Mouse (Mus musculus) heart, postnatal 0 days (tissue): ENCODE results near the gene Stac2. TPM values are rescaled to one million over a fixed set of nuclear protein-coding genes. Genes with fewer than 3 reads are reported as not detected.

Experiments
- ATAC-seq: fragments of 200-750 bp; cut with Nextera tagmentation; 2 replicates; pipeline ENCODE4 v1.8.0; 2017; ENCODE audit warnings: low read depth, moderate number of reproducible peaks, moderate library complexity; ENCODE audit not compliant: insufficient read depth
- DNase-seq: peaks from one replicate; pipeline ENCODE4 v3.0.0-alpha.2; 2016; ENCODE audit warnings: low spot score
- H3K27ac ChIP-seq: fragments of 300-500 bp; sonication (generic); 2 replicates; pipeline ENCODE4 v1.5.1; 2014; ENCODE audit warnings: low read depth, mild to moderate bottlenecking
- H3K27me3 ChIP-seq: fragments of 300-500 bp; sonication (generic); 2 replicates; pipeline ENCODE4 v1.6.1; 2014; ENCODE audit warnings: low read length, mixed read lengths; ENCODE audit not compliant: control insufficient read depth, insufficient read depth
- H3K36me3 ChIP-seq: fragments of 300-500 bp; sonication (generic); replicated peaks from 2 replicates; pipeline ENCODE4 v1.6.1; 2014; ENCODE audit warnings: low read length, mixed read lengths; ENCODE audit not compliant: control insufficient read depth, insufficient read depth
- H3K4me1 ChIP-seq: fragments of 300-500 bp; sonication (generic); 2 replicates; pipeline ENCODE4 v1.6.1; 2014; ENCODE audit warnings: antibody characterized with exemption; ENCODE audit not compliant: control insufficient read depth, insufficient read depth
- H3K4me2 ChIP-seq: fragments of 300-500 bp; sonication (generic); 2 replicates; pipeline ENCODE4 v1.6.1; 2014; ENCODE audit warnings: low read depth, mild to moderate bottlenecking, low read length, moderate library complexity
- H3K4me3 ChIP-seq: fragments of 300-500 bp; sonication (generic); 2 replicates; pipeline ENCODE4 v1.5.1; 2014; ENCODE audit warnings: low read depth, low read length
- H3K9ac ChIP-seq: fragments of 300-500 bp; sonication (generic); replicated peaks from 2 replicates; pipeline ENCODE4 v1.6.1; 2014; ENCODE audit warnings: low read depth, low read length, mixed read lengths
- H3K9me3 ChIP-seq: fragments of 300-500 bp; sonication (generic); replicated peaks from 2 replicates; pipeline ENCODE4 v1.6.1; 2016; ENCODE audit warnings: low read length; ENCODE audit not compliant: control insufficient read depth
- CTCF ChIP-seq: IDR thresholded peaks from 2 replicates; pipeline ENCODE4 v1.5.1; 2016; ENCODE audit warnings: antibody characterized with exemption, control low read depth, low read depth
- EP300 ChIP-seq: IDR thresholded peaks from 2 replicates; pipeline ENCODE4 v1.6.1; 2016; ENCODE audit warnings: antibody characterized with exemption, low read depth
- WGBS: fragments of 180-500 bp; shearing (Covaris S2); extraction: QIAGEN DNeasy Blood & Tissue Kit; methylation state at CpG from one replicate; pipeline ENCODE4 v1.1.7; 2014; 5-methylcytosine and 5-hydroxymethylcytosine counted together
- polyA plus RNA-seq: library from polyadenylated mRNA; unstranded; fragments of >200 nt; fragmentation: Nextera tagmentation; extraction: Ambion mirVana; gene quantifications from 2 replicates; pipeline ENCODE4 v1.2.1, GENCODE M21; 2015
- total RNA-seq: library from RNA; depleted of rRNA; stranded (reverse); fragments of >200 nt; gene quantifications from 2 replicates; pipeline ENCODE4 v1.2.3, GENCODE M21; 2014; ENCODE audit warnings: low replicate concordance

The Stac2 gene
- total and polyA plus RNA-seq, 2 experiments from 2014 or later = 0.04 TPM; not detected in 1

DNA sequence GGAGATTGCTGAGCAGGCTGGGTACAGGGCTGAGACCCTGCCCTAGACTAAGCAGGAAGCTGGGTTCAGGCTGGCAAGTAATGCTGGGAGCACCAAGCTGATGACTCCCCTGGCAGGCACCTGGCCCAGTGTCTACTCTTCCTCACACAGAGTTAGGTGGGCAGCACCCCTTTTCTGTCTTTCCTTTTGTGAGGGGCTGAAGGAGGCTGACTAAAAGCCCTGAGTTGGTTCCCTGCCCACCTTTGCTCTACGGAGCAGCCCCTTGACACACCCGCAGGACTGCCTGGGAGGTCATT lies 2.8 kb downstream of the Stac2 start:
- Histone ChIP-seq H3K4me3 (no peak overlapping the region), H3K9ac (no peak overlapping the region), H3K4me2 (no peak overlapping the region), H3K27me3 (peaks cover 28% of the 10 kb centered on the region), H3K27ac (no peak overlapping the region), H3K36me3 (no peaks in the 10 kb centered on the region), H3K4me1 (peaks cover 17% of the 10 kb centered on the region), H3K9me3 (no peaks in the 10 kb centered on the region)
- 29% methylated on average over 2 of the region's 2 CpGs for WGBS
- TF ChIP-seq EP300 = no peak
- no peak for TF ChIP-seq CTCF
- no peak for DNase-seq
- ATAC-seq = no peak

DNA sequence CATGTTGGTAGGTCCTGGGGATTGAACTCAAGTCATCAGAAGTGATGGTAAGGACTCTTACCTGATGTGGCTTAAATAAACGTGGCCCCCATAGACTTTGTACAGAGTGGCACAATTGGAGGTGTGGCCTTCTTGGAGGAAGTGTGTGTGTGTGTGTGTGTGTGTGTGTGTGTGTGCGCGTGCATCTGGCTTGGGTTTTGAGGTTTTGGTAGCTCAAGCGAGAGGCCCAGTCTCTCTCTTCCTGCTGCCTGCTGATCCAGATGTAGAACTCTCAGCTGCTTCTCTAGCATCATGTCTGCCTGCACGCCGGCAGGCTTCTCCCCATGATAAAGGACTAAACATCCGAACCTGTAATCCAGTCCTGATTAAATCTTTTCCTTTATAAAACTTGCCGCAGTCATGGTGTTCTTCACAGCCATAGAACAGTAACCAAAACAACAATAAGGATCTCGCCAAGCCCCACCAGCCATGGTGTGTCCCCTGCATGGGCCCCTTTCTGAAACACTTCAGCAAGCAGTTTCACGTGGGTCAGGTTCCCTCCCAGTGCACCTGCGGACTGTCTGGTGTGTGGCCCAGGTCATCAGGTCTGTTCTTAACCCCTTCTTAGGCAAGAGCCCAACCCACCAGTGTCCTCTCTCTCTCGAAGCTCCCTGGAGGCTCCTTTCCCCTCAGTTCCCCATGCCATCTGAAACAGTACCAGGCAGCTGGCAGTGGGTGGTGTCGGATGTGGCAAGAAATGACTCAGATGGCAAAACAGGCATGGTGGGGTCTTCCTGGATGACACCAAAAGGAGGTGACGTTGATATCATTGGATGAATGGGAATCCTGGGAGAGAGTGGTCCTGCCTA lies 3.4 kb downstream of the Stac2 start:
- no peak overlapping the region for H3K27ac ChIP-seq
- peaks cover 17% of the 10 kb centered on the region for H3K4me1 ChIP-seq
- H3K9me3 ChIP-seq = no peaks in the 10 kb centered on the region
- ATAC-seq (no peak), DNase-seq (no peak)
- no peak overlapping the region for H3K9ac ChIP-seq
- no peak overlapping the region for H3K4me2 ChIP-seq
- H3K27me3 ChIP-seq = peaks cover 26% of the 10 kb centered on the region
- 70% methylated on average over 14 of the region's 14 CpGs for WGBS
- no peak overlapping the region for H3K4me3 ChIP-seq
- TF ChIP-seq EP300 (no peak), CTCF (no peak)
- no peaks in the 10 kb centered on the region for H3K36me3 ChIP-seq

DNA sequence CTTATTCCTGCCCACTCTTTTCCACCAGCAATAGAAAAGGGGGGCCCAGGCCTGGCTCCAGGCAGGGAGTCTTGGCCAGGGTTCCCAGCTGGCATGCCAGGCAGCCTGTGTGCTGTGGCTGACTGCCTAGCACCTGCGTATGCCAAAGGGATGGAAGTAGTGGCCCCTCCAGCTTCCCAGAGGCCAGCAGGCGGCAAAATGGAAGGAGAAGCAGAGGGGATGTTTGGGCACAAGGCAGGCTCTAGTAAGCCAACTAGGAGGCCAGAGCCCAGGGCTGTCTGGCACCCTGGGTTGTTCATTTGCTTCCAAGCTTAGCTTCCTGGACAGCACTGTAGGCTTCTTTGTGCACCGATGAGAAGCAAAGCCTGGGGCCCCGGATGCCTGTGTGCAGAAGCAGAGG lies 5.5 kb downstream of the Stac2 start:
- TF ChIP-seq CTCF (no peak), EP300 (no peak)
- WGBS = 83% methylated on average over 4 of the region's 4 CpGs
- H3K36me3 ChIP-seq = no peaks in the 10 kb centered on the region
- H3K4me1 ChIP-seq = peaks cover 14% of the 10 kb centered on the region
- H3K4me2 ChIP-seq = no peak overlapping the region
- H3K9ac ChIP-seq = no peak overlapping the region
- H3K9me3 ChIP-seq = no peaks in the 10 kb centered on the region
- no peak for DNase-seq
- no peak overlapping the region for H3K4me3 ChIP-seq
- no peak overlapping the region for H3K27ac ChIP-seq
- H3K27me3 ChIP-seq = peaks cover 18% of the 10 kb centered on the region
- no peak for ATAC-seq

DNA sequence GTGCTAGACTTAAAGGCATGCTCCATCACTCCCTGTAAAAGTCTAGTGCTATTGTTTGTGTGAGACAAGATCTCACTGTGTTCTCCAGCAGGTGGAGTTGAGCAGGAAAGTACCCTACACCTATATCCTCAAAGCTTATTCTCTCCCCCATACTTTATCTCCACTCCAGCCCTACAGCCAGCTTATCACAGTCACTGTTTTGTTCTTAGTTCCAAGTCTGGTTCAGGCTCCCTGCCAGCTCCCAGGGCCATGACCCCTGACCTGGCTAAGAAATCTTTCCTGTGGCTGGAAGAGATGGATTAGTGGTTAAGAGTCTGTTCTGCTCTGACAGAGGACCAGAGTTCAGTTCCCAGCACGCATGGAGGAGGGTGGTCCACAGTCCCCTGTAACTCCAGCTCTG lies 6.8 kb downstream of the Stac2 start:
- H3K9ac ChIP-seq = no peak overlapping the region
- H3K4me2 ChIP-seq = no peak overlapping the region
- ATAC-seq (no peak), DNase-seq (no peak)
- peaks cover 4% of the 10 kb centered on the region; the same call in 1 of the 2 replicates for H3K4me1 ChIP-seq
- H3K27ac ChIP-seq = no peak overlapping the region
- H3K4me3 ChIP-seq = no peak overlapping the region
- no peak; the same call in 1 of the 2 replicates for TF ChIP-seq CTCF
- no peak for TF ChIP-seq EP300
- 54% methylated on average over 1 of the region's 1 CpGs for WGBS
- H3K36me3 ChIP-seq = no peaks in the 10 kb centered on the region
- H3K9me3 ChIP-seq = no peaks in the 10 kb centered on the region
- peaks cover 5% of the 10 kb centered on the region for H3K27me3 ChIP-seq

DNA sequence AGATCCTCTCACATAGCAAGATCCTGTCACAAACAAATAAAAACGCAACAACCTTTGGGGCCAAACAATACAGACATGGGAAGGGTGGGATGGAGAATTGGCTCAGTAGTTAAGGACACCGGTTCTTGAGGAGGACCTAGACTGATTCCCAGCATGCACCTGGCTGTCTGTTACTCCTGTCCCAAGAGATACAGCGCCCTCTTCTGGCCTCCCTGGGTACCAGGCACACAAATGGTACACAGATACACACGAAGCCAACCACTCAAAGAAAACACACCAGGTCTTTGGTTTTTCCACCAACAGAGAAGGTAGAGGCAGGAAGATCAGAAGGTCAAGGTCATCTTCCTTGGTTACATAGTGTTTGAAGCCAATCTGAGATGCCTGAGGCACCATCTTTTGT lies 7.7 kb downstream of the Stac2 start:
- no peak overlapping the region for H3K27ac ChIP-seq
- no peak overlapping the region for H3K9ac ChIP-seq
- peaks cover 2% of the 10 kb centered on the region; the same call in 1 of the 2 replicates for H3K4me1 ChIP-seq
- no peak for DNase-seq
- no peak overlapping the region for H3K4me2 ChIP-seq
- H3K9me3 ChIP-seq = no peaks in the 10 kb centered on the region
- H3K27me3 ChIP-seq = no peaks in the 10 kb centered on the region
- H3K4me3 ChIP-seq = no peak overlapping the region
- TF ChIP-seq EP300 = no peak
- peak; percentile 12; the same call in 1 of the 2 replicates for TF ChIP-seq CTCF
- no peaks in the 10 kb centered on the region for H3K36me3 ChIP-seq
- ATAC-seq = no peak
- WGBS = 74% methylated on average over 4 of the region's 4 CpGs

DNA sequence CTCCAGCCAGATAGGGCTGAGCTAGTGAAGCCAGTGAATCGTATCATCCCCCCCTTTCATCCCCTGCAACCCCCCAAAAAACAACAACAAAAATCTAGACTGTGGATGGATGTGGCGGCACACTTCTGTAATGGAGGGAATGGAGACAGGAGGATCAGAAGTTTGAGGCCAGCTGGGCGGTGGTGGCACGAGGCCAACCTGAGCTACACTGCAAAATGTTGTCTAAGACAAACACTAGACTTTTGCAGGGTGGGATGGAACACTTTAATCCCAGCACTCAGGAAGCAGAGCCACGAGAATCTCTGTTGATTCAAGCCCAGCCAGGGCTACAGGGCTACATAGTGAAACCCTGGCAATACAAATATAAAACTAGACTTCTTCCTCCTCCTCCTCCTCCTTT lies 9.2 kb downstream of the Stac2 start:
- Histone ChIP-seq H3K4me2 (no peak overlapping the region), H3K27ac (no peak overlapping the region), H3K36me3 (no peaks in the 10 kb centered on the region), H3K4me1 (no peaks in the 10 kb centered on the region), H3K27me3 (no peaks in the 10 kb centered on the region), H3K9ac (no peak overlapping the region), H3K4me3 (no peak overlapping the region), H3K9me3 (no peaks in the 10 kb centered on the region)
- WGBS = 54% methylated on average over 5 of the region's 5 CpGs
- no peak for DNase-seq
- ATAC-seq = no peak
- TF ChIP-seq CTCF (no peak), EP300 (no peak)
